Mouse (Mus musculus): ENCODE data around the gene Ppp1r12c. TPM values are rescaled to one million over a fixed set of nuclear protein-coding genes. Genes with fewer than 3 reads are reported as not detected.
A peak's percentile ranks its signal among the peaks of the same experiment; 100 is the strongest.

Gene Ppp1r12c
- polyA plus RNA-seq, 1 experiment from 2014 or later, result 48.4 TPM

GRCm38 (mm10) chr7:4499034-4499433, 2.4 kb downstream of the Ppp1r12c start:
- 93% methylated on average over 4 of the region's 4 CpGs for WGBS
- H3K9ac ChIP-seq (replicated peaks), result no peak overlapping the region; the same call in 1 of the 2 replicates
- peaks cover 41% of the 10 kb centered on the region for H3K4me1 ChIP-seq
- no peaks in the 10 kb centered on the region for H3K9me3 ChIP-seq
- no peak overlapping the region for H3K27ac ChIP-seq (replicated peaks)
- H3K4me3 ChIP-seq, result no peak overlapping the region
- ATAC-seq (replicated peaks), result no peak
- peaks cover 14% of the 10 kb centered on the region for H3K36me3 ChIP-seq
- H3K4me2 ChIP-seq (replicated peaks), result no peak overlapping the region
- H3K27me3 ChIP-seq, result no peaks in the 10 kb centered on the region

GRCm38 (mm10) chr7:4498251-4498650, 3.2 kb downstream of the Ppp1r12c start:
- ATAC-seq (replicated peaks), result no peak
- H3K4me1 ChIP-seq, result peaks cover 41% of the 10 kb centered on the region
- H3K27ac ChIP-seq (replicated peaks), result no peak overlapping the region
- 10% methylated on average over 9 of the region's 9 CpGs for WGBS
- 0 out of 2 replicates have a peak overlapping the region, but pooled peaks have one; percentile 7 for H3K4me2 ChIP-seq (replicated peaks)
- H3K9me3 ChIP-seq, result no peaks in the 10 kb centered on the region
- no peaks in the 10 kb centered on the region for H3K27me3 ChIP-seq
- peaks cover 14% of the 10 kb centered on the region for H3K36me3 ChIP-seq
- peak overlapping the region; percentile 3; the same call in 1 of the 2 replicates for H3K9ac ChIP-seq (replicated peaks)
- no peak overlapping the region for H3K4me3 ChIP-seq

GRCm38 (mm10) chr7:4497271-4497903, 4.1 kb downstream of the Ppp1r12c start:
- Histone ChIP-seq H3K27me3 (no peaks in the 10 kb centered on the region), H3K4me1 (peaks cover 38% of the 10 kb centered on the region), H3K36me3 (peaks cover 14% of the 10 kb centered on the region), H3K9me3 (no peaks in the 10 kb centered on the region), H3K27ac (replicated peaks) (no peak overlapping the region), H3K9ac (replicated peaks) (no peak overlapping the region), H3K4me2 (replicated peaks) (no peak overlapping the region), H3K4me3 (no peak overlapping the region)
- 90% methylated on average over 9 of the region's 9 CpGs for WGBS
- ATAC-seq (replicated peaks), result no peak

GRCm38 (mm10) chr7:4496468-4496867, 5.0 kb downstream of the Ppp1r12c start:
- Histone ChIP-seq H3K36me3 (peaks cover 14% of the 10 kb centered on the region), H3K4me1 (peaks cover 35% of the 10 kb centered on the region), H3K27ac (replicated peaks) (no peak overlapping the region), H3K4me2 (replicated peaks) (no peak overlapping the region), H3K27me3 (no peaks in the 10 kb centered on the region), H3K9ac (replicated peaks) (no peak overlapping the region), H3K4me3 (no peak overlapping the region), H3K9me3 (no peaks in the 10 kb centered on the region)
- no peak for ATAC-seq (replicated peaks)
- 91% methylated on average over 3 of the region's 3 CpGs for WGBS

GRCm38 (mm10) chr7:4493991-4494390, 7.5 kb downstream of the Ppp1r12c start:
- Histone ChIP-seq H3K36me3 (peaks cover 23% of the 10 kb centered on the region), H3K27me3 (no peaks in the 10 kb centered on the region), H3K27ac (replicated peaks) (no peak overlapping the region), H3K4me3 (no peak overlapping the region), H3K9me3 (no peaks in the 10 kb centered on the region), H3K9ac (replicated peaks) (no peak overlapping the region), H3K4me2 (replicated peaks) (no peak overlapping the region), H3K4me1 (peaks cover 16% of the 10 kb centered on the region)
- ATAC-seq (replicated peaks), result no peak
- WGBS, result 90% methylated on average over 1 of the region's 1 CpGs

- peaks cover 30% of the 10 kb centered on the region for H3K36me3 ChIP-seq
Observed at GRCm38 (mm10) chr7:4492284-4493224, 8.9 kb downstream of the Ppp1r12c start.

GRCm38 (mm10) chr7:4491308-4491707, 10.2 kb downstream of the Ppp1r12c start:
- peaks cover 20% of the 10 kb centered on the region for H3K36me3 ChIP-seq
- H3K4me3 ChIP-seq, result no peak overlapping the region
- H3K4me2 ChIP-seq (replicated peaks), result no peak overlapping the region
- H3K27ac ChIP-seq (replicated peaks), result no peak overlapping the region
- H3K9ac ChIP-seq (replicated peaks), result no peak overlapping the region
- no peaks in the 10 kb centered on the region for H3K27me3 ChIP-seq
- no peaks in the 10 kb centered on the region for H3K9me3 ChIP-seq
- WGBS, result 91% methylated on average over 6 of the region's 6 CpGs
- ATAC-seq (replicated peaks), result no peak
- no peaks in the 10 kb centered on the region for H3K4me1 ChIP-seq

More at GRCm38 (mm10) chr7:4492284-4493224, 8.9 kb downstream of the Ppp1r12c start:
- H3K27ac ChIP-seq (replicated peaks), result no peak overlapping the region
- WGBS, result 91% methylated on average over 13 of the region's 13 CpGs
- no peak overlapping the region for H3K4me3 ChIP-seq
- H3K4me1 ChIP-seq, result peaks cover 2% of the 10 kb centered on the region; the same call in 1 of the 2 replicates
- ATAC-seq (replicated peaks), result no peak
- H3K4me2 ChIP-seq (replicated peaks), result no peak overlapping the region
- no peaks in the 10 kb centered on the region for H3K9me3 ChIP-seq
- H3K9ac ChIP-seq (replicated peaks), result no peak overlapping the region
- no peaks in the 10 kb centered on the region for H3K27me3 ChIP-seq

GRCm38 (mm10) chr7:4482281-4482680, 19.2 kb downstream of the Ppp1r12c start:
- H3K36me3 ChIP-seq, result peaks cover 50% of the 10 kb centered on the region
- no peak for ATAC-seq (replicated peaks)
- peaks cover 17% of the 10 kb centered on the region for H3K4me1 ChIP-seq
- 93% methylated on average over 12 of the region's 12 CpGs for WGBS
- H3K4me2 ChIP-seq (replicated peaks), result no peak overlapping the region
- no peak overlapping the region for H3K27ac ChIP-seq (replicated peaks)
- H3K9ac ChIP-seq (replicated peaks), result no peak overlapping the region
- no peaks in the 10 kb centered on the region for H3K27me3 ChIP-seq
- no peaks in the 10 kb centered on the region for H3K9me3 ChIP-seq
- no peak overlapping the region for H3K4me3 ChIP-seq

- Histone ChIP-seq H3K4me2 (replicated peaks) (no peak overlapping the region), H3K36me3 (peaks cover 40% of the 10 kb centered on the region), H3K9ac (replicated peaks) (no peak overlapping the region), H3K27ac (replicated peaks) (no peak overlapping the region), H3K4me1 (peaks cover 17% of the 10 kb centered on the region), H3K27me3 (peaks cover 6% of the 10 kb centered on the region; the same call in 1 of the 2 replicates), H3K4me3 (no peak overlapping the region), H3K9me3 (no peaks in the 10 kb centered on the region)
- no peak for ATAC-seq (replicated peaks)
- WGBS, result 25% methylated on average over 6 of the region's 6 CpGs
Observed at GRCm38 (mm10) chr7:4479674-4480073, 21.8 kb downstream of the Ppp1r12c start.

- 0 out of 2 replicates have a peak, but pooled peaks have one; percentile 11 for ATAC-seq (replicated peaks)
- peaks cover 32% of the 10 kb centered on the region for H3K36me3 ChIP-seq
- peak overlapping the region; percentile 92 for H3K4me2 ChIP-seq (replicated peaks)
- peak overlapping the region; percentile 52 for H3K9ac ChIP-seq (replicated peaks)
- H3K4me1 ChIP-seq, result peaks cover 17% of the 10 kb centered on the region
- H3K4me3 ChIP-seq, result peak overlapping the region; percentile 52
- H3K27me3 ChIP-seq, result peaks cover 12% of the 10 kb centered on the region
- H3K27ac ChIP-seq (replicated peaks), result peak overlapping the region; percentile 62; the same call in 1 of the 2 replicates
- WGBS, result 2% methylated on average over 16 of the region's 16 CpGs
- H3K9me3 ChIP-seq, result no peaks in the 10 kb centered on the region
Observed at GRCm38 (mm10) chr7:4478796-4479291, 22.6 kb downstream of the Ppp1r12c start.

GRCm38 (mm10) chr7:4478021-4478795, 23.3 kb downstream of the Ppp1r12c start:
- peak; percentile 95 for ATAC-seq (replicated peaks)
- H3K36me3 ChIP-seq, result peaks cover 25% of the 10 kb centered on the region
- under 1% methylated on average over 39 of the region's 39 CpGs for WGBS
- H3K27me3 ChIP-seq, result peaks cover 19% of the 10 kb centered on the region
- H3K9me3 ChIP-seq, result no peaks in the 10 kb centered on the region
- H3K9ac ChIP-seq (replicated peaks), result peak overlapping the region; percentile 52
- H3K4me2 ChIP-seq (replicated peaks), result peak overlapping the region; percentile 92
- H3K27ac ChIP-seq (replicated peaks), result peak overlapping the region; percentile 62
- peak overlapping the region; percentile 52 for H3K4me3 ChIP-seq
- H3K4me1 ChIP-seq, result peaks cover 17% of the 10 kb centered on the region
